Mouse (Mus musculus) intestine, postnatal 0 days (tissue): Measurements from ENCODE around the gene Spint4. TPM values are rescaled to one million over a fixed set of nuclear protein-coding genes. Genes with fewer than 3 reads are reported as not detected.
A peak's percentile ranks its signal among the peaks of the same experiment; 100 is the strongest.

ENCODE experiments used
- ATAC-seq: fragments of 200-750 bp; cut with Nextera tagmentation; 2 replicates; pipeline ENCODE4 v1.8.0; 2017; ENCODE audit warnings: mild to moderate bottlenecking, moderate TSS enrichment, moderate library complexity
- H3K27ac ChIP-seq: fragments of 300-500 bp; sonication (generic); 2 replicates; pipeline ENCODE4 v1.5.1; 2014; ENCODE audit warnings: mild to moderate bottlenecking, low read depth, low read length, moderate library complexity
- H3K27me3 ChIP-seq: fragments of 300-500 bp; sonication (generic); replicated peaks from 2 replicates; pipeline ENCODE4 v1.6.1; 2014; ENCODE audit warnings: low read length, mixed read lengths; ENCODE audit not compliant: control insufficient read depth, insufficient read depth
- H3K36me3 ChIP-seq: fragments of 300-500 bp; sonication (generic); 2 replicates; pipeline ENCODE4 v1.6.1; 2014; ENCODE audit warnings: mild to moderate bottlenecking, moderate library complexity; ENCODE audit not compliant: control insufficient read depth, insufficient read depth
- H3K4me1 ChIP-seq: fragments of 300-500 bp; sonication (generic); replicated peaks from 2 replicates; pipeline ENCODE4 v1.6.1; 2014; ENCODE audit warnings: antibody characterized with exemption, low read length, mixed read lengths; ENCODE audit not compliant: control insufficient read depth, insufficient read depth
- H3K4me2 ChIP-seq: fragments of 300-500 bp; sonication (generic); replicated peaks from 2 replicates; pipeline ENCODE4 v1.6.1; 2014; ENCODE audit warnings: low read depth, mild to moderate bottlenecking, moderate library complexity
- H3K4me3 ChIP-seq: fragments of 300-500 bp; sonication (generic); 2 replicates; pipeline ENCODE4 v1.5.1; 2014; ENCODE audit warnings: low read depth, low read length
- H3K9ac ChIP-seq: fragments of 300-500 bp; sonication (generic); 2 replicates; pipeline ENCODE4 v1.6.1; 2014; ENCODE audit warnings: mild to moderate bottlenecking, low read depth, low read length
- H3K9me3 ChIP-seq: fragments of 300-500 bp; sonication (generic); 2 replicates; pipeline ENCODE4 v1.6.1; 2016; ENCODE audit warnings: mixed run types; ENCODE audit not compliant: control insufficient read depth
- CTCF ChIP-seq: sonication (generic); IDR thresholded peaks from 2 replicates; pipeline ENCODE4 v1.5.1; 2016; ENCODE audit warnings: low read depth, mild to moderate bottlenecking, control low read depth, antibody characterized with exemption, moderate library complexity
- WGBS: fragments of 180-500 bp; shearing (Covaris S2); extraction: QIAGEN DNeasy Blood & Tissue Kit; methylation state at CpG from one replicate; pipeline ENCODE4 v1.1.7; 2014; 5-methylcytosine and 5-hydroxymethylcytosine counted together
- polyA plus RNA-seq: library from polyadenylated mRNA; unstranded; fragments of >200 nt; fragmentation: Nextera tagmentation; extraction: Ambion mirVana; gene quantifications from 2 replicates; pipeline ENCODE4 v1.2.1, GENCODE M21; 2015

The Spint4 gene
- polyA plus RNA-seq, 1 experiment from 2014 or later, result not detected

DNA sequence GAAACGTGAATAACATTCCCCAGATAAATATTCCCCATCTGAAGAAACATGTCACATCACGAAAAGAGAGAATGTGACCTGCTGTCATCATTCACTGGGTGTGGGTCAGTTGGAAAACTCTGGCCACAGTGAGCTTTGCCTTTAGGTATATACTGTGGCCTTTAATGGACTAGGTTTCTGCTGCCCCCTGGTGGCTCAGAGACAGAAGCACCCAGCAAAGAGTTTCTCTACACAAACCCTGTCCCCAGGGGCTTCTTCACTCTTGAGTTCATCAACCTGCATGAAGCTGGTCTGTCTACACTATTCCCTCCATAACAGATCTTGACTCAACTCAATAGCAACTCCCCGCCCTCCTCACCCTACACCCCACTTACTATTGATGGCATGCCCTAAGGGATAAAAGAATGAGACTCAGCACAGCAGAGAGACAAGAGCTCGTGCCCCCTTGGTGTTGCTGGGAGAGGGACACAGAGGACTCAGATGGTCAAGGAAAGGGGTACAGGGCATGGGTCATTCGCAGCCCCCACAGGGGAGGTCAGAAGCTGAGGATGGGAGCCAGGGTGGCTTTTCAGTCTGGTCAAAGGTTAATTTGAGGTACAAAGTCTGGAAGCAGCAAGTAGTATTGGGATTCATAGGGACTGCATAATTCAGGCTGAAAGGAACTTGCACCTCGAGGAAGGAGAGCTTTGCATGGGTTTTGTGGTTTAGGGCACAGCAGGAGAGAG, 27.8 kb downstream of the Spint4 start:
- no peaks in the 10 kb centered on the region; the same call in 1 of the 2 replicates for H3K4me1 ChIP-seq
- H3K36me3 ChIP-seq, result no peaks in the 10 kb centered on the region
- no peaks in the 10 kb centered on the region for H3K9me3 ChIP-seq
- no peak overlapping the region for H3K27ac ChIP-seq
- no peak overlapping the region for H3K9ac ChIP-seq
- 22% methylated on average over 6 of the region's 6 CpGs for WGBS
- H3K27me3 ChIP-seq, result no peaks in the 10 kb centered on the region
- no peak overlapping the region for H3K4me2 ChIP-seq
- no peak overlapping the region for H3K4me3 ChIP-seq
- peak; percentile 72 for ATAC-seq
- TF ChIP-seq CTCF, result peak; percentile 93

DNA sequence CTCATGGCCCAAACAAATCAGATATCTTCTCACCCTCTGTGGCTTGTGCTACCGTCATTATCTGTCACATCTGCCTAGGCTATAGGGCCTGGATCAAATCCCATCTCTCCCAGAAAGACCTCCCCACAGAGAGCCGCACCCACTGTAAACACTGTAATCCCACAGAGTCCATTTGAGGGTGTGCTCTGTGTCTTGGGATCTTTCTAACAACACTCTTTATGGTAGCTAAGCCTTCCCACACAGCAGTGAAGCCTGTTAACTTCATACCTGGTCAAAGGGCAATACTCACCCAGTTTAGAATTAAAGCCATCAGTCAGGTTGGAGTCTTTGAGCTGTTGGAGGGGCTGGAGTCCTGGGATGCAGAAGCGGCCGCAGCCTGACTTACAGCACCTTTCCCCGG, 33.4 kb downstream of the Spint4 start:
- Histone ChIP-seq H3K9ac (no peak overlapping the region), H3K4me1 (peaks cover 4% of the 10 kb centered on the region), H3K4me2 (no peak overlapping the region), H3K9me3 (no peaks in the 10 kb centered on the region), H3K27ac (no peak overlapping the region; the same call in 1 of the 2 replicates), H3K4me3 (no peak overlapping the region), H3K27me3 (no peaks in the 10 kb centered on the region), H3K36me3 (no peaks in the 10 kb centered on the region)
- 29% methylated on average over 5 of the region's 5 CpGs for whole genome bisulfite sequencing
- peak; percentile 77 for ATAC-seq
- TF ChIP-seq CTCF, result no peak

DNA sequence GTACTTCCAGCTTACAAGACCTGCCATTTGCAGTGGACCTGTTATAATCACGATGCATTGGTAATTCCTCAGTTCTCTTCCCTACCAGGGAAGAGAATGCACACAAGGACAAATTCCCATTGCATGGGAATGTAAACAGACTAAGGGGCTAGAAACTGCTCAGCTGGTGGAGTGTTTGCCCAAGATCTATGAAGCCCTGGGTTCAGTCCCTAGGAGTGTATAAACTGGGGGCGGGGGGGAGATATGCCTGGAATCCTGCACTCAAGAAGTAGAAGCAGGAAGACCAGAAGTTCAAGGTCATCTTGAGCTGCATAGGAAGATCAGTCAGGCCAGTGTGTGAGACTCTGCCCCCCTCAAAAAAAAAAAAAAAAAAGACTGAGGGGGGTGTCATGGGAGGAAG, 35.0 kb downstream of the Spint4 start:
- H3K27me3 ChIP-seq, result no peaks in the 10 kb centered on the region
- H3K27ac ChIP-seq, result no peak overlapping the region
- no peak overlapping the region for H3K4me2 ChIP-seq
- TF ChIP-seq CTCF, result no peak
- H3K4me3 ChIP-seq, result no peak overlapping the region
- H3K36me3 ChIP-seq, result no peaks in the 10 kb centered on the region
- peaks cover 4% of the 10 kb centered on the region; the same call in 1 of the 2 replicates for H3K4me1 ChIP-seq
- H3K9ac ChIP-seq, result no peak overlapping the region
- WGBS, result 33% methylated on average over 2 of the region's 2 CpGs
- ATAC-seq, result no peak
- H3K9me3 ChIP-seq, result no peaks in the 10 kb centered on the region

DNA sequence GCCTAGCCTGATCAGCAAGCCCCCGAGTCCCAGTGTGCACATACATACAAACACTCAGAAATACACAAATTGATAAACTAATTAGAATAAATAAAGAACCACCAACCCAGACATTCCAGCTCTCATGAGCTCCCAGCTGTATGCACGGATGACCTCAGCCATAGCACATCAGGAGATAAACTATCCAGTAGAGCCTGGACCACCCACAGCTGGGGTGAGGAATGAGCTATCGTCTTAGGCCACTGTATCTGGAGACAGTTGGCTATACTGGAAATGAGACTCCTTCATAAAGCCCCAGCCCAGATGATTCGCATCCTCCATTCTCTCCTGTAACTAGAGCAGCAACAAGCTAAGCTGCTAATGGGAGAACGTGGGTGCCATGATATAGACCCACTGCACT, 36.5 kb downstream of the Spint4 start:
- no peak for ATAC-seq
- Histone ChIP-seq H3K27ac (no peak overlapping the region), H3K4me2 (no peak overlapping the region), H3K27me3 (no peaks in the 10 kb centered on the region), H3K36me3 (no peaks in the 10 kb centered on the region), H3K4me3 (no peak overlapping the region), H3K9ac (no peak overlapping the region), H3K9me3 (no peaks in the 10 kb centered on the region), H3K4me1 (peaks cover 4% of the 10 kb centered on the region; the same call in 1 of the 2 replicates)
- WGBS, result 65% methylated on average over 5 of the region's 5 CpGs
- no peak for TF ChIP-seq CTCF

DNA sequence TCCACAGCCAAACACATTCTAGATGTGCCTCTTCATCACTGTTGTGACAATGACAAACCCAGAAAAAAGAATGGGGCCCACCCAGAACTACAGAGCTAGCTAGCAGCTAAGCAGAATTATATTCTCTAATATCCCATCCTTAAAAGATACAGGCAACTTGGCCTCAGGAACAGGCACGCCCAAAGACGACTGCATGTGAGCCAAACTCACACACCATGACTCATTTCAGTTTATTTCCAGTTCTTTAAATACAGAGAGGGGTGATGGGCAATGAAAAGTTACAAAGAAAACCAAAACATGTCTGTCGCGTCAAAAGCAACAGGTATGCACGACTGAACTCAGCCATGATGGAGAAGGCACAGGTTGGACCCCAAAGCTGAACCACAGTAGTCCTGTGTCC, 37.1 kb downstream of the Spint4 start:
- no peak overlapping the region for H3K4me3 ChIP-seq
- no peaks in the 10 kb centered on the region for H3K9me3 ChIP-seq
- no peak overlapping the region for H3K27ac ChIP-seq
- no peak for ATAC-seq
- no peaks in the 10 kb centered on the region for H3K27me3 ChIP-seq
- H3K9ac ChIP-seq, result no peak overlapping the region
- H3K4me1 ChIP-seq, result peaks cover 4% of the 10 kb centered on the region; the same call in 1 of the 2 replicates
- 83% methylated on average over 5 of the region's 5 CpGs for WGBS
- H3K36me3 ChIP-seq, result no peaks in the 10 kb centered on the region
- no peak for TF ChIP-seq CTCF
- H3K4me2 ChIP-seq, result no peak overlapping the region

DNA sequence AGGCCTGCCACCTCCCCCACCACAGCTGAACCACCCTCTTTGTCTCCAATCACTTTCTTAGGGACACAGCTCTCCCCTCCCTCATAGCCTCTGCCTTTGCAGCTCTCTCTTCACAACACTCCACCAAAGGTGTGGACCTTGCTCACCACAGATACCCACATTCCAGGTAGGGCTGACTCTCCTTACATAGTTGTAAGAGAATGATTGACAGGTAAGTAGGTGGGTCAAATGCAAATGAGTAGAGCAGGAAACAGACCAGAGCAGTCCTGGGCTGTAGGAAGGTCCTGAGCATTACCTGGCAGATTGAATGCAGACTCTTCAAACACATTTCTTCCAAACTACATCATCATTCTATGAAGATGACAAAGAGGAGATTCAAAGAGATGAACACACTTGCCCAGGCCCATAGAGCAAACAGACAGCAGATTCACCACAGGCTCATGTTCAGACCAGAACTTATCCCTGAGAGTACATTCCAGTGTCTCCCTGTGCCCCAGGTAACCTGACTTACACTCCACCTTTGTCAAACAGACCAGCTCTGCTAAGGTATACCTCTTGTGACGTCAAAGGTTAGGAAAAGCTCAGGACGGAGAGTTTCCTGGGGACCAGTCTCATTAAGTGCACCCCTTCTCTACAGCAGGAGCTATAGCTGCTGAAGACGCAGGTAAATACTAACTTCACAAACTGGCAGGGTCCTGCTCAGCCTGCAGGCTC, 39.2 kb downstream of the Spint4 start:
- Histone ChIP-seq H3K4me2 (no peak overlapping the region), H3K4me3 (no peak overlapping the region), H3K4me1 (peaks cover 4% of the 10 kb centered on the region; the same call in 1 of the 2 replicates), H3K9me3 (no peaks in the 10 kb centered on the region), H3K27me3 (no peaks in the 10 kb centered on the region), H3K36me3 (no peaks in the 10 kb centered on the region), H3K27ac (peak overlapping the region; percentile 65), H3K9ac (no peak overlapping the region)
- peak; percentile 93 for ATAC-seq
- WGBS, result 40% methylated on average over 3 of the region's 3 CpGs
- TF ChIP-seq CTCF, result no peak
